Mouse (Mus musculus): ENCODE results near the gene Apoe. TPM values are rescaled to one million over a fixed set of nuclear protein-coding genes. Genes with fewer than 3 reads are reported as not detected.
A peak's percentile ranks its signal among the peaks of the same experiment; 100 is the strongest.

Apoe gene
- total RNA-seq, 4 experiments from 2014 or later = 172 to 309 (median 253) TPM

DNA sequence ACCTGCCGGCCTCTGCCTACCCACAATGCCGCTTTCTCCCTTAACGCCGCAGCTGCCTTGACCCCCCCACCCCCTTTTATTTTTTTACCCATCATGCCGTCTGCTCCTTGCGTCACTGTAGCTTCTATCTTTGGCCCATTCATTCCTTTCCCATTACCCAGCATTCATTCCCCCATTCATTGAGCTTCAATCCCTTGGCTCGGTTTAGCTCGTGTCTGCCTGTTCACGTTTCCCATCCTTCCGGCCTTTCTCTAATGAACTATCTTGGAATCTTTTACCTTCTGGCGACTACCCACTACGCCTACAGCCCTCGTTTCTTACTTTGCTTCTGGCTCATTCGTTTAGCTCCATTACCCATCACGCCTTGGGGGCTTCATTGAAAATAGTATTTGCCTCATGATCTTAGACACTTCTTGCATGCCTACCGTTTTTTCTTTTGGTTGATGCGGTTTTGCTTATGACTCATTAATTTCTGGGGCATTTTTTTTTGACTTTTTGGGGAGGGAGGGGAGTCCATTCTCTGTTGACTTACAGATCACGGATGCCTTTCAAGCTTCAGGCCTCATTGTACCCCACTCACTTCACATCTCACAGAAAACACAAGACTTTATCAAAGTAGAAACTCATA lies 17.2 kb upstream of the Apoe start:
- no peak for DNase-seq (ENCODE audit: low spot score)

DNA sequence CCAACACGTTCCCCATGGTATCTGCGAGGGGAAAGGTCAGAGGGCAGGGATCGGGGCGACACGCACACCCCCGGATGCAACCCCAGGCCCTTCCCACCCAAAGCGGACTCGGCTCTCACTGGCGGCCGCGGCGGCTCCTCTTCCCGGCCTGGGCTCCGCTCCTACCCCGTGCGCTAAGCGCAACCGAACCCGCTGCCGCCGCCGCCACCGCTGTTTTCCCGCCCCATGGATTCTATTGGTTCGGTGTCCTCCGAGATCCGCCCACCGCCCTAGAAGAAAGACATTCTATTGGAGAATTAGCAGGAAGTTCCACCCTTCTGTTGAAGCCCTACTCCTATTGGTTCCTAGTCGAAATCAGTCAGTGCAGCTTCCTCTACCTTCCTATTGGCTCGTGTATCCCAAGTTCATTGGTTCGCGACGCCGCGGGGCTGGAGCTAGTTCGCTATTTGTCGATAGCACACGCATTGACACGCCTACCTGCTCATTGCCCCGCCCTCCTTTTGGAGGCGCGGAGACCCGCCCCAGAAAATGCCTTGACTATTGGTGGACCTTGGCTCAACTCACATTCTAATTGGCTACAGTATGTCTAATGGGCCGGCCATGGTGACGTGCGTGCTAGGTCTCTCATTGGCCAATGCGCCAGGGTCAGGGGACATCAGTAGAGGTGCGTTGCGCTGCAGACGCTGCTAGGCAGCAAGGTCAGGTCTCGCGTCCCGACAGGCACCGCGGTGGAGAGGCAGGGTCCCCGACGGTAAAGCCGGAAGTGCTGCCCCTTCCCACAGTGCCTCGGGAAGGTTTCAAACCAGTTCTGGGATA lies 16.5 kb upstream of the Apoe start, which contains the start of gene Tomm40:
Gene Tomm40, minus strand, starts transcription at position 200 of the 816 bp plus-strand sequence.
- peak; percentile 99 for DNase-seq (ENCODE audit: low spot score)

- DNase-seq (ENCODE audit: low spot score) = no peak
Measured at GRCm38 (mm10) chr7:19714836-19715235, 15.8 kb upstream of the Apoe start.

DNA sequence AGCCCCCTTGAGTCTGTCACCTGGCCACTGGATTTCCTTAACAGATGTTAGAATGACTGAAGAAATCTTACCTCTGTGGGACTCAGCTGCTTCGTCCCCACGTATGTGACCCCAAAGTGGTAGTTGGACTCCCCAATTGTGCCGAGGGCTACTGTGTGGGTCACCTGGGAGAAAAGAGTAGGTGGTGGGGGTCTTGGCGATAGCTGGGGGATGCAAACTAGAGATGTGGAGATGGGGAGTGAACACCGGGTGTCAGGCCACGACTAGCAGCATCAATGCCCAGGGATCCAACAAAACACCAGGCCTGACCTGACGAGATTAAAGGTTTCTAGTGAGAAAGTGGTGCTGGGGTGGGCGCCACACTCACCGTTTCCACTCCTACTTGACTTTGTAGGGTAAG lies 14.6 kb upstream of the Apoe start:
- DNase-seq (ENCODE audit: low spot score) = no peak

- DNase-seq (ENCODE audit: low spot score) = no peak
Measured at GRCm38 (mm10) chr7:19713196-19713595, 14.2 kb upstream of the Apoe start.

DNA sequence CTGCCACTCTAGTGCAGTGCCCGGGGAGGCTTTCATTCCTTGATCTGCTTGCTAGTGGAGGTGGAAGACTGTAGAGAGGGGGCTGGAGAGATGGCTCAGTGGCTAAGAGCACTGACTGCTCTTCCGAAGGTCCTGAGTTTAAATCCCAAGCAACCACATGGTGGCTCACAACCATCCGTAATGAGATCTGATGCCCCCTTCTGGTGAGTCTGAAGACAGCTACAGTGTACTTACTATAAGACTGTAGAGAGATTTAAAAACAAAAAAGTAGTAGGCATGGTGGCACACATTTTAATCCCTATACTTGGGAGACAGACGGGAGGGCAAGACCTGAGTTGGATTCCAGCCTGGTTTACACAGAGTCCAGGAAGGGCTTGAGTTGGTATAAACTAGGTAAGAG lies 13.4 kb upstream of the Apoe start:
- no peak for DNase-seq (ENCODE audit: low spot score)

DNA sequence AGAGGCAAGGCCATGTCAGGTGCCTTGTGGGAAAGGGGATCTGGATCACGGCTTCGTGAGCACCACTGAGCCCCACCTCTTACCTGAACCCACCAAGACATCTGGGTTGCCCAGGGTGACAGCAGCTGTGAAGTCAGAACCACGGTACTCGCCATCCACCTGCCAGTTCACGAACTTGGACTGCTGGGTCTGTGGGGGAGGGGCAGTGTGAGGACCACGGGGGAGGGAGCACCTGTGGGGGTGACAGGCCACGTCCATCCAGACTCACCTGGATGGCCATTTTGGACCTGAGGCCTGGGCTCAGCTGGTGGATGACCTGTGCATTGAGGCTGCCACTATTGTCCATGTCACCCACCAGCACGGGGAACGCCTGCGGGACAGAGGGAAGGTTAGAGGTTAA lies 11.7 kb upstream of the Apoe start:
- DNase-seq (ENCODE audit: low spot score) = no peak

DNA sequence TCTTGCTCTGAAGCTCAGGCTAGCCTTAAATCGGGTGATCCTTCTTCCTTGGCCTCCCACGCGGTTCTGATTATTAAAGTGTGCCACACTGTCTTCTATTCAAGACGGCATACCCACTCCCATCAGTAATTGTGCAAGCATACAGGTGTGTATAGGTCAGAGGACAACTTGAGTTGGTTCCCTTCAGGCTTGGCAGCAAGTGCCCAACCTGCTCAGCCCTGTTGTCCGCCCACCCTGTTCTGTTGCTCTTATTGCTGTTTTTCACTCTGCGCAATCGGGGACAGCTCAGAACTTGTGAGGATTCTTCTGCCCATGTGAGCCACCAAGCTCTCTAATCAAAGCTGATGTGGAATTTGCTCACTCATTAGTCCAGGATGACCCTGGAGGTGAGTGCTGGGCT lies 6.3 kb upstream of the Apoe start:
- no peak for DNase-seq (ENCODE audit: low spot score)

GRCm38 (mm10) chr7:19704475-19704874 lies 5.5 kb upstream of the Apoe start:
- DNase-seq (ENCODE audit: low spot score) = no peak

DNA sequence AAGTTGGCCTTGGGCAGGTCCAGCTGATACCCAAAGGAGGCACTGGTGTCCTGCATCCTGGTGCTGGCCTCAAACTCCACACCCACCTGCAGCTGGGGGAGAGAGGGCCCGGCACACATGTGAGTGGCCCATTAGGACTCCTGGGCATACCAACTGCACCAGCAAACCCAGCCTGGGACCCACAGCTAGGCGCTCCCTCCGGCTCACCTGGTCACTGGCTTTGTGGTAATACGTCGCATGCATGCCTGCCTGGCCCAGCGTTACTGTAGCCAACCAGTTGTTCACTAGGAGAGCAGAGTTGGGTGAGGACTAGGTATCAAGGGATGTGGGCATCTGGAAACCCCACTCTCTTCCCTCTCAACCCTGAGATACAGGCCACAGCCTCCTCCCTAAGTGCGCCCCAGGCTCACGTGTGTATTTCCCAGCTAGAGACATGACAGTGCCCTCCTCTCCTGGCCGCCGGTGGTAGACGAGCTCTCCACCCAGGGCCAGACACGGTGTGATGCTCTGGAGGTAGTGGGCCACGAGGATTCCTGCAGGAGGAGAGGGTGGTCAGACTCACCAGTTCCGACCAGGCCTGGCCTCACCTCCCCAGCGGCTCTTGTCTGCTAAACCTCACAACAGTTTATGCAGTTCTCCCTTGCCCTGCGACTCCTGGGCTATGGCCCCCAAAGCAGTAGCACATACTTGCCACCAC lies 4.0 kb upstream of the Apoe start:
- no peak for DNase-seq (ENCODE audit: low spot score)

- peak; percentile 81 for DNase-seq (ENCODE audit: low spot score)
Measured at GRCm38 (mm10) chr7:19701069-19701761, 2.2 kb upstream of the Apoe start.

DNA sequence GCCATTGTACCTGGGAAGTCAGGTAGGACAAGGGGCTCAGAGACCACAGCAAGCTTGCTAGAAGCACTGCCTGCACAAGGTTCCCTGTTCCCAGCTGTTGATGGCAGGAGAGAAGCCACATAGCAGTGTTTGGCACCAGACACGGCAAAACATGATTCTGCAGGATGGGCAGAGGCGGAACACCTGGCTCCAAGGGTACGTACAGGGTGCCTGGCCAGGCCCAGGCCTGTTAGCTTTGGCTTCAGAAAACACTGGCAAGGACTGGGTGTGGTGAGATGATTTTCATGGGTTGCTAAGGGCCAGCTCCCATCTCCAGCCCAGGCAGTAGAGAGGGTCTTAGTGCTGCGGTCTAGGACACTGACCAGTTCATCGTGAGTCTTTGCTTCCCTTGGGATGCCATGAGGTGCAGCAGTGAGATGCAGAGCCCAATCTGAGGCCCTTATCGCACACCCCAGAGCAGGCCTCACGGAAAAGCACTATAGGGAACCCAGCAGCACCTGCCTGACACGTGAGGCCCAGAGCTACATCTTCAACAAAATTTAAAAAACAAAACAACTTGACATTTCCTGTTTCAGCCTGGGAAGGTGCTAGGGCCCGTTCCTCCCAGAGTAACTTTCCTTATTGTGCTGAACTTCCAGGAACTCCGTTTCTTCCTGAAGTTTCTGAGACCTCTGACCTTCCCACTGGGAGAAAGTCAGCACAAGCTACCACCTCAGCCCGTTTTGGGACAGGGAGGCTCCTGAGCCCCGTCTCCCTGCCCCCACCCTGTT lies 1.5 kb upstream of the Apoe start:
- no peak for DNase-seq (ENCODE audit: low spot score)

DNA sequence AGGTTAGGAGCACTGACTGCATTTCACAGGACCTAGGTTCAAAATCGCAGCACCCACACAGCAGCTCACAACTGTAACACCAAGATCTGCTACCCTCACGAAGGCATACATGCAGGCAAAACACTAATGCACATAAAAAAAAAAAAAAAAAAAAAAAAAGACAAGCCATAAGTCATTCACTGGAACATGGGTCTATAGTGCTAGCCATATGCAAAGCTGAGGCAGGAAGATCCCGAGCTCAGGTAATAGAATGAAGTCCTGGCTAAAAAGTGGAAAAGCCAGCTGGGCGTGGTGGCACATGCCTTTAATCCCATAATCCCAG lies 800 bp upstream of the Apoe start:
- no peak for DNase-seq (ENCODE audit: low spot score)

GRCm38 (mm10) chr7:19697949-19698906 lies 760 bp downstream of the Apoe start:
- no peak for DNase-seq (ENCODE audit: low spot score)

DNA sequence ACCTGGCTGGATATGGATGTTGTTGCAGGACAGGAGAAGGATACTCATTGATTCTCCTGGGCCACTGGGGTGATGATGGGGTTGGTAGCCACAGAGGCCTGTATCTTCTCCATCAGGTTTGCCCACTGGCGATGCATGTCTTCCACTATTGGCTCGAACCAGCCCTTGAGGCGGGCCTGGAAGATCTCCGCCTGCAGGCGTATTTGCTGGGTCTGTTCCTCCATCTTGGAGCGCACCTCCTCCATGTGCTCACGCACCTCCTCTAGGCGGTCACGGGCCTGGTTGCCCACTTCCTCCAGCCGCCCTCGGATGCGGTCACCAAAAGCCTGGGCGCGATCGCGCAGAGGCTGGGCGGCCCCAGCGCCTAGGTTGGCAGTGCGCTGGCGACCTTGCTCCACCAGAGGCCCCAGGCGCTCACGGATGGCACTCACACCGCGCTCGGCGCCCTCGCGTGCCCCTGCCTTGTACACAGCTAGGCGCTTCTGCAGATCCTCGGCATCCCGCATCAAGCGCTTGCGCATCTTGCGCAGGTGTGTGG lies 2.6 kb downstream of the Apoe start:
- DNase-seq (ENCODE audit: low spot score) = no peak

DNA sequence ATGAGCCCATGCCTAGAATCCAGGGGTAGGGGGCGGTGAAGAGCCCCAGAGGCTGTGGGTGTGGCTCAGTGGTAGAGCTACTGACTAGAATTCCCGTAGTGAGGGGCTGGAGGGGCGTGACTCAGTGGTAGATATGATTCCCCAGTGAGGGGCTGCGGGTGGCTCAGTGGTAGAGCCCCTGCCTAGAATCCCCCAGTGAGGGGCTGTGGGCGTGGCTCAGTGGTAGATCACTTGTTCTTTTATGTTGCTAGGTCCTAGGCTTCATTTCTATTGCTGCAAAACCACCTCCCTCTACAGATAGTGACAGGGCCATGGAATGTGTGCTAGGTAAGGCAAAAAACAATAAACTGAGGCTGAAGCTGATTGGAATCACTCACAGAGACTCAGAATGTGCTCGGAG lies 3.1 kb downstream of the Apoe start:
- no peak for DNase-seq (ENCODE audit: low spot score)

- DNase-seq (ENCODE audit: low spot score) = no peak
Measured at GRCm38 (mm10) chr7:19695213-19695594, 3.8 kb downstream of the Apoe start.

- DNase-seq (ENCODE audit: low spot score) = no peak
Measured at GRCm38 (mm10) chr7:19694336-19695212, 4.4 kb downstream of the Apoe start.

DNA sequence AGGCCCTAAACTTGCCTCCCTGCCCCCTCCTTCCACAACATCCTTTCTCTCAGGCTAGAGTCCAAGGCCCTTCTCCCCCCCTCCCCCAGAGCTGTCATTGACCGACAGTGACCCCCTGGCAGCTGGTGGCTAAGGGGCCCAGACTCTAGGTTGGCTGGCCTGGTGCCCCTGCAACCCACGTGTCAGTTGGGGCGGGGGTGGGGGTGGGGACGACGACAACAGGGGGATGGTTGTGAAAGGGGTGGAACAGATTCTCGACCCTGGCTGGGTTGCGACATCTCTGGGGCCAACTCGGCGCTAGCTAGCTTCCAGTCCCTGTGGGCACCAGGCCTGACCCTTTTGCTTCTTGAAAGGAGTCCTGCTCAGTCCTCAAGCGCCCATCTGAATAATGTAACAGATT lies 5.6 kb downstream of the Apoe start:
- DNase-seq (ENCODE audit: low spot score) = no peak

Measured in heart, adult 8-10 months (tissue).